Mouse (Mus musculus): ENCODE results near the gene Cbr4.

The Cbr4 gene

GRCm38 (mm10) chr8:61479506-61480214, 7.9 kb upstream of the Cbr4 start:
- in situ Hi-C loops (cut with MboI; ENCODE audit: low pct_unique_long_range_greater_than_20kb in 1 of 2, low sequenced_read_pairs in 2 of 2, unreplicated experiment in 1 of 2), result loop anchor here in 1 of 2 experiments (25.0 kb wide), 1 partner anchor 442 kb away; no protein-coding TSS in a partner anchor

GRCm38 (mm10) chr8:61480260-61480967, 7.1 kb upstream of the Cbr4 start:
- in situ Hi-C loops (cut with MboI; ENCODE audit: low pct_unique_long_range_greater_than_20kb in 1 of 2, low sequenced_read_pairs in 2 of 2, unreplicated experiment in 1 of 2), result loop anchor here in 1 of 2 experiments (25.0 kb wide), 1 partner anchor 443 kb away; no protein-coding TSS in a partner anchor

GRCm38 (mm10) chr8:61486923-61487529, 508 bp upstream of the Cbr4 start:
- in situ Hi-C loops (cut with MboI; ENCODE audit: low pct_unique_long_range_greater_than_20kb in 1 of 2, low sequenced_read_pairs in 2 of 2, unreplicated experiment in 1 of 2), result loop anchor here in 1 of 2 experiments (25.0 kb wide), 1 partner anchor 450 kb away; no protein-coding TSS in a partner anchor

GRCm38 (mm10) chr8:61488631-61489030, 1.1 kb downstream of the Cbr4 start:
- in situ Hi-C loops (cut with MboI; ENCODE audit: low pct_unique_long_range_greater_than_20kb in 1 of 2, low sequenced_read_pairs in 2 of 2, unreplicated experiment in 1 of 2), result loop anchor here in 1 of 2 experiments (25.0 kb wide), 1 partner anchor 451 kb away; no protein-coding TSS in a partner anchor

GRCm38 (mm10) chr8:61497110-61497509, 9.6 kb downstream of the Cbr4 start:
- in situ Hi-C loops (cut with MboI; ENCODE audit: low pct_unique_long_range_greater_than_20kb in 1 of 2, low sequenced_read_pairs in 2 of 2, unreplicated experiment in 1 of 2), result loop anchor here in 1 of 2 experiments (25.0 kb wide), 1 partner anchor 460 kb away; no protein-coding TSS in a partner anchor

GRCm38 (mm10) chr8:61499035-61499434, 11.5 kb downstream of the Cbr4 start:
- in situ Hi-C loops (cut with MboI; ENCODE audit: low pct_unique_long_range_greater_than_20kb in 1 of 2, low sequenced_read_pairs in 2 of 2, unreplicated experiment in 1 of 2), result loop anchor here in 1 of 2 experiments (25.0 kb wide), 1 partner anchor 462 kb away; no protein-coding TSS in a partner anchor

GRCm38 (mm10) chr8:61500914-61501313, 13.4 kb downstream of the Cbr4 start:
- in situ Hi-C loops (cut with MboI; ENCODE audit: low pct_unique_long_range_greater_than_20kb in 1 of 2, low sequenced_read_pairs in 2 of 2, unreplicated experiment in 1 of 2), result no loop called here

- in situ Hi-C loops (cut with MboI; ENCODE audit: low pct_unique_long_range_greater_than_20kb in 1 of 2, low sequenced_read_pairs in 2 of 2, unreplicated experiment in 1 of 2), result no loop called here
Measured at GRCm38 (mm10) chr8:61502277-61502676, 14.7 kb downstream of the Cbr4 start.

GRCm38 (mm10) chr8:61515110-61515930, 27.8 kb downstream of the Cbr4 start:
- in situ Hi-C loops (cut with MboI; ENCODE audit: low pct_unique_long_range_greater_than_20kb in 1 of 2, low sequenced_read_pairs in 2 of 2, unreplicated experiment in 1 of 2), result no loop called here

- in situ Hi-C loops (cut with MboI; ENCODE audit: low pct_unique_long_range_greater_than_20kb in 1 of 2, low sequenced_read_pairs in 2 of 2, unreplicated experiment in 1 of 2), result no loop called here
Measured at GRCm38 (mm10) chr8:61515931-61516744, 28.6 kb downstream of the Cbr4 start.

- in situ Hi-C loops (cut with MboI; ENCODE audit: low pct_unique_long_range_greater_than_20kb in 1 of 2, low sequenced_read_pairs in 2 of 2, unreplicated experiment in 1 of 2), result no loop called here
Measured at GRCm38 (mm10) chr8:61516745-61517501, 29.4 kb downstream of the Cbr4 start.

- in situ Hi-C loops (cut with MboI; ENCODE audit: low pct_unique_long_range_greater_than_20kb in 1 of 2, low sequenced_read_pairs in 2 of 2, unreplicated experiment in 1 of 2), result no loop called here
Measured at GRCm38 (mm10) chr8:61517502-61518185, 30.1 kb downstream of the Cbr4 start.

GRCm38 (mm10) chr8:61522132-61522531, 34.6 kb downstream of the Cbr4 start:
- in situ Hi-C loops (cut with MboI; ENCODE audit: low pct_unique_long_range_greater_than_20kb in 1 of 2, low sequenced_read_pairs in 2 of 2, unreplicated experiment in 1 of 2), result no loop called here

GRCm38 (mm10) chr8:61527037-61527436, 39.5 kb downstream of the Cbr4 start:
- in situ Hi-C loops (cut with MboI; ENCODE audit: low pct_unique_long_range_greater_than_20kb in 1 of 2, low sequenced_read_pairs in 2 of 2, unreplicated experiment in 1 of 2), result loop anchor here (25.0 kb wide), 2 partner anchors 160 to 535 kb away; no protein-coding TSS in a partner anchor

- in situ Hi-C loops (cut with MboI; ENCODE audit: low pct_unique_long_range_greater_than_20kb in 1 of 2, low sequenced_read_pairs in 2 of 2, unreplicated experiment in 1 of 2), result loop anchor here (25.0 kb wide), 2 partner anchors 159 to 534 kb away; no protein-coding TSS in a partner anchor
Measured at GRCm38 (mm10) chr8:61528197-61528596, 40.7 kb downstream of the Cbr4 start.

GRCm38 (mm10) chr8:61528642-61529041, 41.1 kb downstream of the Cbr4 start:
- in situ Hi-C loops (cut with MboI; ENCODE audit: low pct_unique_long_range_greater_than_20kb in 1 of 2, low sequenced_read_pairs in 2 of 2, unreplicated experiment in 1 of 2), result loop anchor here (25.0 kb wide), 2 partner anchors 159 to 534 kb away; no protein-coding TSS in a partner anchor
